Mouse (Mus musculus) megakaryocyte, embryonic 14.5 days (primary cell): ENCODE results near the gene Noa1.

ENCODE experiments used
- FLI1 ChIP-seq: IDR thresholded peaks from 2 replicates; pipeline ENCODE4 v1.6.1; 2012; ENCODE audit warnings: low read length, inconsistent platforms, mixed read lengths
- GATA1 ChIP-seq: IDR thresholded peaks from 3 replicates; pipeline ENCODE4 v1.6.1; 2012; ENCODE audit warnings: mixed read lengths, low read length, inconsistent platforms, borderline replicate concordance

GRCm38 (mm10) chr5:77277204-77277603 is 32.7 kb downstream of the Noa1 start:
- TF ChIP-seq FLI1: no peak
- no peak for TF ChIP-seq GATA1
